Mouse (Mus musculus) MEL (cell line): ENCODE measurements at regions not wholly inside any gene's neighbourhood (a gene's known extent, or its start where the extent isn't known, plus 50 kb on each side); places are given as distances from the start of the nearest gene placed in this dataset.

Experiments used
- DNase-seq: peaks from one replicate; pipeline ENCODE4 v3.0.0; 2011; ENCODE audit warnings: low read depth, low spot score
- H3K27ac ChIP-seq: 2 replicates; pipeline ENCODE4 v1.5.1; 2012; ENCODE audit warnings: low read depth, mild to moderate bottlenecking, control low read depth, low read length, moderate library complexity; ENCODE audit not compliant: control insufficient read depth
- H3K27me3 ChIP-seq, 2 experiments: fragments of 150-350 bp in 1 of 2; sonication (generic) in 1 of 2; 2 replicates each; pipeline ENCODE4 v1.6.1; 2012; ENCODE audit warnings: low read length in 2 of 2, mild to moderate bottlenecking in 2 of 2, improper control_type of control experiment in 1 of 2, moderate library complexity in 1 of 2; ENCODE audit not compliant: insufficient read depth in 2 of 2, control insufficient read depth in 1 of 2
- H3K36me3 ChIP-seq, 2 experiments: 2 replicates each; pipeline ENCODE4 v1.6.1; 2012 to 2014; ENCODE audit warnings: low read length in 2 of 2, improper control_type of control experiment in 1 of 2, inconsistent platforms in 1 of 2, mild to moderate bottlenecking in 1 of 2; ENCODE audit not compliant: insufficient read depth in 2 of 2, control insufficient read depth in 1 of 2
- H3K4me1 ChIP-seq, 2 experiments: fragments of 150-350 bp in 1 of 2; sonication (generic) in 1 of 2; 2 replicates each; pipeline ENCODE4 v1.6.1; 2012; ENCODE audit warnings: low read length in 2 of 2, improper control_type of control experiment in 1 of 2, mild to moderate bottlenecking in 1 of 2; ENCODE audit not compliant: insufficient read depth in 2 of 2, control insufficient read depth in 1 of 2
- H3K4me3 ChIP-seq, 2 experiments: fragments of 150-350 bp in 1 of 2; sonication (generic) in 1 of 2; 2 replicates each; pipeline ENCODE4 v1.5.1; 2012; ENCODE audit warnings: low read depth in 2 of 2, low read length in 2 of 2, mild to moderate bottlenecking in 2 of 2, moderate library complexity in 2 of 2, control low read depth in 1 of 2, improper control_type of control experiment in 1 of 2; ENCODE audit not compliant: control insufficient read depth in 1 of 2, insufficient read depth in 1 of 2
- H3K79me2 ChIP-seq: 2 replicates; pipeline ENCODE4 v1.6.1; 2012; ENCODE audit warnings: mild to moderate bottlenecking, low read length, moderate library complexity; ENCODE audit not compliant: control insufficient read depth, poor library complexity, insufficient read depth
- H3K9ac ChIP-seq: 2 replicates; pipeline ENCODE4 v1.6.1; 2012; ENCODE audit warnings: low read depth, mild to moderate bottlenecking, control low read depth, low read length, moderate library complexity; ENCODE audit not compliant: control insufficient read depth, poor library complexity, severe bottlenecking
- H3K9me3 ChIP-seq: fragments of 150-350 bp; sonication (generic); replicated peaks from 2 replicates; pipeline ENCODE4 v1.6.1; 2012; ENCODE audit warnings: mild to moderate bottlenecking, low read length, improper control_type of control experiment, moderate library complexity; ENCODE audit not compliant: insufficient read depth
- CHD2 ChIP-seq: IDR thresholded peaks from 2 replicates; pipeline ENCODE4 v1.6.1; 2011; ENCODE audit warnings: low read length, improper control_type of control experiment
- E2F4 ChIP-seq: IDR thresholded peaks from 2 replicates; pipeline ENCODE4 v1.6.1; 2011; ENCODE audit warnings: low read depth, low read length, improper control_type of control experiment, borderline replicate concordance
- ELF1 ChIP-seq: IDR thresholded peaks from 2 replicates; pipeline ENCODE4 v1.6.1; 2014; ENCODE audit warnings: low read depth, mild to moderate bottlenecking, inconsistent platforms, low read length, improper control_type of control experiment, moderate library complexity
- ETS1 ChIP-seq: IDR thresholded peaks from 2 replicates; pipeline ENCODE4 v1.6.1; 2012; ENCODE audit warnings: low read depth, mild to moderate bottlenecking, inconsistent platforms, low read length, improper control_type of control experiment, moderate library complexity
- GABPA ChIP-seq: IDR thresholded peaks from 2 replicates; pipeline ENCODE4 v1.6.1; 2012; ENCODE audit warnings: low read depth, mild to moderate bottlenecking, inconsistent platforms, low read length, improper control_type of control experiment, moderate library complexity
- JUND ChIP-seq: IDR thresholded peaks from 2 replicates; pipeline ENCODE4 v1.6.1; 2011; ENCODE audit warnings: low read depth, mild to moderate bottlenecking, improper control_type of control experiment, low read length
- MAFK ChIP-seq: IDR thresholded peaks from 2 replicates; pipeline ENCODE4 v1.6.1; 2011; ENCODE audit warnings: low read depth, mild to moderate bottlenecking, low read length, improper control_type of control experiment, borderline replicate concordance
- MXI1 ChIP-seq: IDR thresholded peaks from 2 replicates; pipeline ENCODE4 v1.6.1; 2011; ENCODE audit warnings: mild to moderate bottlenecking, low read depth, low read length, improper control_type of control experiment
- MYC ChIP-seq: IDR thresholded peaks from 2 replicates; pipeline ENCODE4 v1.6.1; 2011; ENCODE audit warnings: low read depth, mild to moderate bottlenecking, low read length, improper control_type of control experiment, moderate library complexity
- NRF1 ChIP-seq: IDR thresholded peaks from 2 replicates; pipeline ENCODE4 v1.6.1; 2014; ENCODE audit warnings: low read depth, mild to moderate bottlenecking, inconsistent platforms, low read length, improper control_type of control experiment, moderate library complexity; ENCODE audit not compliant: poor library complexity, insufficient read depth, severe bottlenecking
- POLR2A ChIP-seq, 2 experiments: IDR thresholded peaks; 2 replicates each; pipeline ENCODE4 v1.6.1; 2011 to 2012; ENCODE audit warnings: low read length in 2 of 2, mild to moderate bottlenecking in 2 of 2, control low read depth in 1 of 2, improper control_type of control experiment in 1 of 2, low read depth in 1 of 2, moderate library complexity in 1 of 2; ENCODE audit not compliant: control insufficient read depth in 1 of 2, insufficient read depth in 1 of 2, poor library complexity in 1 of 2
- POLR2AphosphoS2 ChIP-seq: IDR thresholded peaks from 2 replicates; pipeline ENCODE4 v1.6.1; 2011; ENCODE audit warnings: low read length, improper control_type of control experiment
- SIN3A ChIP-seq: IDR thresholded peaks from 2 replicates; pipeline ENCODE4 v1.6.1; 2012; ENCODE audit warnings: low read length, improper control_type of control experiment, inconsistent platforms
- TBP ChIP-seq: IDR thresholded peaks from 2 replicates; pipeline ENCODE4 v1.8.0; 2011; ENCODE audit warnings: low read depth, low read length, improper control_type of control experiment
- UBTF ChIP-seq: IDR thresholded peaks from 2 replicates; pipeline ENCODE4 v1.6.1; 2012; ENCODE audit warnings: low read depth, mild to moderate bottlenecking, inconsistent platforms, low read length, improper control_type of control experiment, moderate library complexity, borderline replicate concordance; ENCODE audit not compliant: insufficient read depth
- USF1 ChIP-seq: IDR thresholded peaks from 2 replicates; pipeline ENCODE4 v1.6.1; 2014; ENCODE audit warnings: low read depth, mild to moderate bottlenecking, inconsistent platforms, low read length, improper control_type of control experiment, moderate library complexity
- USF2 ChIP-seq, 2 experiments: IDR thresholded peaks; 2 replicates each; pipeline ENCODE4 v1.6.1; 2011 to 2012; ENCODE audit warnings: improper control_type of control experiment in 2 of 2, low read length in 2 of 2, borderline replicate concordance in 1 of 2, inconsistent platforms in 1 of 2, low read depth in 1 of 2, mild to moderate bottlenecking in 1 of 2; ENCODE audit not compliant: insufficient read depth in 1 of 2
- ZC3H11A ChIP-seq: IDR thresholded peaks from 2 replicates; pipeline ENCODE4 v1.6.1; 2012; ENCODE audit warnings: low read depth, mild to moderate bottlenecking, inconsistent platforms, low read length, improper control_type of control experiment

- Histone ChIP-seq H3K79me2 (no peaks in the 10 kb centered on the region), H3K9ac (no peak overlapping the region), H3K4me1 (no peaks in the 10 kb centered on the region), H3K9me3 (no peaks in the 10 kb centered on the region)
- no peak for DNase-seq
- TF ChIP-seq TBP (no peak), POLR2A (IDR thresholded peaks at IDR 0.05; ENCODE audit: control insufficient read depth in 1 of 2, insufficient read depth in 1 of 2, low read depth in 1 of 2, low read length in 2 of 2, poor library complexity in 1 of 2) (no peak), ETS1 (no peak), MXI1 (no peak), MAFK (no peak), UBTF (no peak), NRF1 (no peak), ZC3H11A (no peak), E2F4 (no peak), GABPA (no peak), SIN3A (no peak), USF1 (no peak), JUND (no peak), USF2 (IDR thresholded peaks at IDR 0.05; ENCODE audit: borderline replicate concordance in 1 of 2, insufficient read depth in 1 of 2, low read depth in 1 of 2, low read length in 2 of 2) (no peak), MYC (no peak), POLR2AphosphoS2 (no peak), ELF1 (no peak)
- TF ChIP-seq, all 39 proteins: peak for 0
- Histone ChIP-seq H3K36me3 (no peaks in the 10 kb centered on the region), H3K27me3 (no peaks in the 10 kb centered on the region), H3K27ac (no peak overlapping the region), H3K4me3 (no peak overlapping the region)
Observed at GRCm38 (mm10) chr11:65475302-65475701, 205.5 kb upstream of the Myocd start.

GRCm38 (mm10) chr11:65469762-65470741, 200.3 kb upstream of the Myocd start:
- Histone ChIP-seq H3K4me3 (no peak overlapping the region), H3K79me2 (no peaks in the 10 kb centered on the region), H3K4me1 (no peaks in the 10 kb centered on the region), H3K36me3 (no peaks in the 10 kb centered on the region), H3K9ac (no peak overlapping the region), H3K27ac (no peak overlapping the region), H3K9me3 (no peaks in the 10 kb centered on the region), H3K27me3 (no peaks in the 10 kb centered on the region)
- TF ChIP-seq USF1 (no peak), JUND (no peak), POLR2A (IDR thresholded peaks at IDR 0.05; ENCODE audit: control insufficient read depth in 1 of 2, insufficient read depth in 1 of 2, low read depth in 1 of 2, low read length in 2 of 2, poor library complexity in 1 of 2) (no peak), CHD2 (no peak)
- no peak for DNase-seq
